Comparison of ENCODE assay signal across 19 mouse cellular contexts in the genomic region with DNA sequence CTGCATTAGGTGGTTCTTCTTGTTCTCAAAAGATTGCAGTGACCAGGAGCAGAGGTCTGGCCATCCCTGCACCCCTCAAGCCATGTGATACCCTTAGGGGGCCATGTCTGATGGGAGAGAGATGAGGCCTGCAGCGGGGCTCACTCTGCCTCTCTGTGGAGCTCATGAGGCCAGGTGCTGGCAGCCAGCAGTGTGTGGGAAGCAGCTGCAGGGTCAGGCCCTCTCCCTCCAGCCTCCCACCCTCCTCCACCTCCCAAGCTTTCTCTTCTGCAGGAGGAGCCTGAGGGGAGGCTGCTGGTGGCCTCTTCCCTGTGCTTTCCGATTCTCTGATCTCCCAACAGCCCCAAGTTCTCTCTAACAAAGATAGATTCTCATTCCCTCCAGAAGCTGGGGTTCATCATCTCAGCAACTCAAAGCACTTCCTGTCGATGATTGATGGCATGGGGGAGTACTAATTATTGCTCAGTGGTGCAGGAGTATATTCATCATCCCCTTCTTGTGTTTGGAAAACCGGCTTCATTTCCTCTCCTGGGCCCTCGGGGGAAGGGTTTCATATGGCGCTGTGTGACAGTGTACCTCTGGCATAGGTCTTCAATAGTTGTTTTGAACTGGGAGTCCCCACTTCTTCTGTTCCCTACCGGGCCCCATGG. TPM values are rescaled to one million over a fixed set of nuclear protein-coding genes. Genes with fewer than 3 reads are reported as not detected.
A peak's percentile ranks its signal among the peaks of the same experiment; 100 is the strongest.
DNase-seq lines count a peak whose midpoint lies in the region; ATAC-seq and TF ChIP-seq lines count a peak whose summit lies in the region.
"Had no signal": no experiment of that assay in that cellular context is flagged by ENCODE, and none has a peak within 500 bp of the region (broad histone marks: within the 10 kb centered on the region; RNA-seq: fewer than 3 reads in every experiment).

No protein-coding gene starts in this region.

- H3K36me3 ChIP-seq in kidney, embryonic 15.5 days: no peaks in the 10 kb centered on the region
- no peaks in the 10 kb centered on the region for H3K36me3 ChIP-seq in stomach, embryonic 14.5 days (ENCODE audit: control insufficient read depth, insufficient read depth, low read length)
- H3K36me3 ChIP-seq in stomach, postnatal 0 days (ENCODE audit: control insufficient read depth, insufficient read depth, low read length): no peaks in the 10 kb centered on the region
- H3K36me3 ChIP-seq in intestine, embryonic 16.5 days (ENCODE audit: control insufficient read depth, insufficient read depth, low read length): no peaks in the 10 kb centered on the region
- H3K36me3 ChIP-seq: limb, embryonic 13.5 days; liver, embryonic 15.5 days; midbrain, embryonic 12.5 days had no signal

- H3K27me3 ChIP-seq in kidney, embryonic 15.5 days: no peaks in the 10 kb centered on the region
- H3K27me3 ChIP-seq in stomach, embryonic 14.5 days (ENCODE audit: control insufficient read depth, insufficient read depth, low read length): no peaks in the 10 kb centered on the region
- no peaks in the 10 kb centered on the region for H3K27me3 ChIP-seq in stomach, postnatal 0 days (ENCODE audit: control insufficient read depth, insufficient read depth, low read length)
- no peaks in the 10 kb centered on the region for H3K27me3 ChIP-seq in intestine, embryonic 16.5 days (replicated peaks; ENCODE audit: control insufficient read depth, insufficient read depth, low read length)
- H3K27me3 ChIP-seq: limb, embryonic 13.5 days; liver, embryonic 15.5 days; midbrain, embryonic 12.5 days had no signal

- H3K9me3 ChIP-seq in kidney, embryonic 15.5 days (replicated peaks): no peaks in the 10 kb centered on the region
- H3K9me3 ChIP-seq in stomach, embryonic 14.5 days (ENCODE audit: control insufficient read depth, low read depth, low read length): no peaks in the 10 kb centered on the region
- H3K9me3 ChIP-seq in stomach, postnatal 0 days (ENCODE audit: control insufficient read depth, low read length): no peaks in the 10 kb centered on the region
- H3K9me3 ChIP-seq in intestine, embryonic 16.5 days (ENCODE audit: control insufficient read depth, low read length): no peaks in the 10 kb centered on the region
- H3K9me3 ChIP-seq: limb, embryonic 13.5 days; liver, embryonic 15.5 days; midbrain, embryonic 12.5 days had no signal

- H3K4me3 ChIP-seq in kidney, embryonic 15.5 days (replicated peaks): no peak overlapping the region
- no peak overlapping the region for H3K4me3 ChIP-seq in stomach, embryonic 14.5 days (ENCODE audit: low read depth, low read length)
- no peak overlapping the region for H3K4me3 ChIP-seq in stomach, postnatal 0 days (ENCODE audit: low read depth, low read length)
- H3K4me3 ChIP-seq in intestine, embryonic 16.5 days (ENCODE audit: low read length): no peak overlapping the region
- H3K4me3 ChIP-seq: layer of hippocampus, adult 2 months; limb, embryonic 13.5 days; liver, embryonic 15.5 days; midbrain, embryonic 12.5 days; myocyte had no signal

- peak overlapping the region; percentile 29 for H3K27ac ChIP-seq in kidney, embryonic 15.5 days
- no peak overlapping the region for H3K27ac ChIP-seq in stomach, embryonic 14.5 days (ENCODE audit: low read length)
- H3K27ac ChIP-seq in stomach, postnatal 0 days (replicated peaks): no peak overlapping the region
- no peak overlapping the region for H3K27ac ChIP-seq in intestine, embryonic 16.5 days (ENCODE audit: low read length)
- H3K27ac ChIP-seq: layer of hippocampus, adult 2 months; limb, embryonic 13.5 days; liver, embryonic 15.5 days; midbrain, embryonic 12.5 days had no signal

- peaks cover 34% of the 10 kb centered on the region for H3K4me1 ChIP-seq in kidney, embryonic 15.5 days
- H3K4me1 ChIP-seq in stomach, embryonic 14.5 days (ENCODE audit: control insufficient read depth, insufficient read depth, low read length): peaks cover 4% of the 10 kb centered on the region
- H3K4me1 ChIP-seq in stomach, postnatal 0 days (replicated peaks; ENCODE audit: control insufficient read depth, insufficient read depth): no peaks in the 10 kb centered on the region
- H3K4me1 ChIP-seq in intestine, embryonic 16.5 days (ENCODE audit: control insufficient read depth, insufficient read depth, low read length): no peaks in the 10 kb centered on the region
- H3K4me1 ChIP-seq: liver, embryonic 15.5 days had no signal

- no peak overlapping the region for H3K9ac ChIP-seq in kidney, embryonic 15.5 days
- H3K9ac ChIP-seq in stomach, embryonic 14.5 days (replicated peaks; ENCODE audit: low read depth, low read length): no peak overlapping the region
- no peak overlapping the region for H3K9ac ChIP-seq in stomach, postnatal 0 days (ENCODE audit: low read length)
- H3K9ac ChIP-seq in intestine, embryonic 16.5 days (ENCODE audit: low read depth, low read length): no peak overlapping the region
- H3K9ac ChIP-seq: limb, embryonic 13.5 days; liver, embryonic 15.5 days; midbrain, embryonic 12.5 days had no signal

- no peak overlapping the region for H3K4me2 ChIP-seq in kidney, embryonic 15.5 days
- no peak overlapping the region for H3K4me2 ChIP-seq in stomach, embryonic 14.5 days (replicated peaks; ENCODE audit: low read depth, low read length)
- H3K4me2 ChIP-seq in stomach, postnatal 0 days (replicated peaks; ENCODE audit: low read depth): no peak overlapping the region
- no peak overlapping the region for H3K4me2 ChIP-seq in intestine, embryonic 16.5 days (ENCODE audit: low read depth, low read length)
- H3K4me2 ChIP-seq: limb, embryonic 13.5 days; liver, embryonic 15.5 days; midbrain, embryonic 12.5 days had no signal

- peak; percentile 84 for ATAC-seq in kidney, embryonic 15.5 days (replicated peaks; ENCODE audit: low FRiP score)
- ATAC-seq in stomach, embryonic 14.5 days (ENCODE audit: insufficient number of reproducible peaks, insufficient read depth, low FRiP score, low read depth): 0 out of 2 replicates have a peak, but pooled peaks have one; percentile 47
- ATAC-seq in stomach, postnatal 0 days (ENCODE audit: low FRiP score, low TSS enrichment): no peak
- ATAC-seq in intestine, embryonic 16.5 days: peak; percentile 50; the same call in 1 of the 2 replicates
- ATAC-seq: forebrain, embryonic 14.5 days had no signal

- TF ChIP-seq EP300 in stomach, postnatal 0 days (optimal IDR thresholded peaks at IDR 0.05): no peak

- 9% methylated on average over 7 of the region's 7 CpGs for WGBS in kidney, embryonic 15.5 days
- 28% methylated on average over 7 of the region's 7 CpGs for WGBS in stomach, embryonic 14.5 days
- 39% methylated on average over 7 of the region's 7 CpGs for WGBS in stomach, postnatal 0 days
- 38% methylated on average over 7 of the region's 7 CpGs for WGBS in intestine, embryonic 16.5 days

- TF ChIP-seq CTCF in stomach, postnatal 0 days (IDR thresholded peaks at IDR 0.05; ENCODE audit: low read depth): no peak

- no peak for DNase-seq in kidney, postnatal 25 days
- DNase-seq in stomach, postnatal 0 days (ENCODE audit: low spot score): no peak
- no peak for DNase-seq in thymus, postnatal 36 days
- no peak for DNase-seq in thymus, postnatal 25 days
- DNase-seq: adrenal gland, postnatal 36 days; cerebellum, adult 9-10 months; gastrocnemius, postnatal 25 days; heart, postnatal 10 days; right cerebral cortex, adult 18-20 months; thymus, adult 18-20 months had no signal

RNA-seq across cellular contexts. Expression of a gene that starts 38.9 kb away (rescaled TPM):
- polyA plus RNA-seq in kidney, embryonic 15.5 days (2015; fragmentation: Nextera tagmentation; extraction: Ambion mirVana): 0.22 and 0.36 TPM in 2 replicates
- polyA plus RNA-seq in stomach, embryonic 14.5 days (2014; fragmentation: Nextera tagmentation; extraction: Ambion mirVana): 3.5 and 4.5 TPM in 2 replicates
- 0.64 and 0.73 TPM in 2 replicates for polyA plus RNA-seq in stomach, postnatal 0 days (2015; fragmentation: Nextera tagmentation; extraction: Ambion mirVana)
- polyA plus RNA-seq in intestine, embryonic 16.5 days (2015; fragmentation: Nextera tagmentation; extraction: Ambion mirVana): 0.36 and 0.39 TPM in 2 replicates
- polyA plus RNA-seq: liver, embryonic 15.5 days; myocyte had no signal
